Mouse (Mus musculus) liver, postnatal 0 days (tissue): Measurements from ENCODE around the gene Map7d3. TPM values are rescaled to one million over a fixed set of nuclear protein-coding genes. Genes with fewer than 3 reads are reported as not detected.

Experiments used
- ATAC-seq: fragments of 200-750 bp; cut with Nextera tagmentation; 2 replicates; pipeline ENCODE4 v1.8.0; 2017; ENCODE audit warnings: mild to moderate bottlenecking, moderate library complexity
- DNase-seq: peaks from one replicate; pipeline ENCODE4 v3.0.0-alpha.2; 2016
- H3K27ac ChIP-seq: fragments of 300-500 bp; sonication (generic); 2 replicates; pipeline ENCODE4 v1.5.1; 2014; ENCODE audit warnings: antibody characterized with exemption, moderate library complexity, mild to moderate bottlenecking, low read depth
- H3K27me3 ChIP-seq: fragments of 300-500 bp; sonication (generic); 2 replicates; pipeline ENCODE4 v1.6.1; 2014; ENCODE audit warnings: low read length, control low read depth, mixed read lengths; ENCODE audit not compliant: insufficient read depth
- H3K36me3 ChIP-seq: fragments of 300-500 bp; sonication (generic); replicated peaks from 2 replicates; pipeline ENCODE4 v1.6.1; 2014; ENCODE audit warnings: mild to moderate bottlenecking, control low read depth, low read length, moderate library complexity, mixed read lengths; ENCODE audit not compliant: insufficient read depth
- H3K4me1 ChIP-seq: fragments of 300-500 bp; sonication (generic); 2 replicates; pipeline ENCODE4 v1.6.1; 2014; ENCODE audit warnings: antibody characterized with exemption, mild to moderate bottlenecking, control low read depth; ENCODE audit not compliant: insufficient read depth
- H3K4me2 ChIP-seq: fragments of 300-500 bp; sonication (generic); 2 replicates; pipeline ENCODE4 v1.6.1; 2014; ENCODE audit warnings: low read depth, mild to moderate bottlenecking, low read length, moderate library complexity, mixed read lengths
- H3K4me3 ChIP-seq: fragments of 300-500 bp; sonication (generic); 2 replicates; pipeline ENCODE4 v1.5.1; 2014; ENCODE audit warnings: low read depth, low read length
- H3K9ac ChIP-seq: fragments of 300-500 bp; sonication (generic); replicated peaks from 2 replicates; pipeline ENCODE4 v1.6.1; 2014; ENCODE audit warnings: mild to moderate bottlenecking, moderate library complexity
- H3K9me3 ChIP-seq: fragments of 300-500 bp; sonication (generic); 2 replicates; pipeline ENCODE4 v1.6.1; 2016; ENCODE audit warnings: mild to moderate bottlenecking, control low read depth, low read length, mixed read lengths
- CTCF ChIP-seq: sonication (generic); IDR thresholded peaks from 2 replicates; pipeline ENCODE4 v1.5.1; 2016; ENCODE audit warnings: antibody characterized with exemption, low read depth
- EP300 ChIP-seq: IDR thresholded peaks from 2 replicates; pipeline ENCODE4 v1.6.1; 2016; ENCODE audit warnings: antibody characterized with exemption, low read depth, mild to moderate bottlenecking
- WGBS: fragments of 180-500 bp; shearing (Covaris S2); extraction: QIAGEN DNeasy Blood & Tissue Kit; methylation state at CpG from one replicate; pipeline ENCODE4 v1.1.7; 2014; ENCODE audit not compliant: insufficient replicate concordance; 5-methylcytosine and 5-hydroxymethylcytosine counted together
- polyA plus RNA-seq: library from polyadenylated mRNA; unstranded; fragments of >200 nt; fragmentation: Nextera tagmentation; extraction: Ambion mirVana; gene quantifications from 2 replicates; pipeline ENCODE4 v1.2.1, GENCODE M21; 2015

Map7d3 gene
- polyA plus RNA-seq, 1 experiment from 2014 or later, result 0.55 TPM

GRCm38 (mm10) chrX:56791268-56791667 lies 30.9 kb downstream of the Map7d3 start:
- H3K9ac ChIP-seq, result no peak overlapping the region
- H3K36me3 ChIP-seq, result no peaks in the 10 kb centered on the region
- TF ChIP-seq CTCF (peak; percentile 69), EP300 (no peak)
- no peak overlapping the region for H3K4me2 ChIP-seq
- peak; percentile 48; the same call in 1 of the 2 replicates for ATAC-seq
- H3K27me3 ChIP-seq, result no peaks in the 10 kb centered on the region
- peak; percentile 64 for DNase-seq
- H3K4me1 ChIP-seq, result no peaks in the 10 kb centered on the region
- WGBS, result 49% methylated on average over 15 of the region's 15 CpGs
- no peak overlapping the region for H3K27ac ChIP-seq
- no peaks in the 10 kb centered on the region for H3K9me3 ChIP-seq
- H3K4me3 ChIP-seq, result no peak overlapping the region

DNA sequence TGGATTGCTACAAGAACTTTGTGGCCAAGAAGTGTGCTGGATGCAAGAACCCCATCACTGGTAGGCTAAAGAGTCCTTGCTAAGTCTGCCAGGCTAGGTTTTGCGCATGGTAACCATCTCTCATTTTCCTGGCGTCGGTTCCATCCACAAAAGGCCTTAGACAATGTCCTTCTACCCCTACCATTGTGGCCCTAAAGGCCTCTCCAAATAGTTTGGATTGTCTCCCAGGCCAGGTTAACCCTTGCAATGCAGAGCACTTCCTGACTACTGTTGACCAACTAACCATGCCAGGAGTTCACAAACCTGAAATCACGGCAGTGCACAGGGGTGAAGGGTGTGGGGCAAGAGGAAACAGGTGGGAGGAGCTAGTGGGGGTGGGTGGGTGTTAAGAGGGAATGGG lies 31.5 kb downstream of the Map7d3 start:
- Histone ChIP-seq H3K27ac (no peak overlapping the region), H3K4me1 (no peaks in the 10 kb centered on the region), H3K4me2 (no peak overlapping the region), H3K36me3 (no peaks in the 10 kb centered on the region), H3K9me3 (no peaks in the 10 kb centered on the region), H3K4me3 (no peak overlapping the region), H3K9ac (no peak overlapping the region), H3K27me3 (no peaks in the 10 kb centered on the region)
- DNase-seq, result no peak
- 74% methylated on average over 4 of the region's 4 CpGs for WGBS
- TF ChIP-seq CTCF (no peak), EP300 (no peak)
- no peak for ATAC-seq

GRCm38 (mm10) chrX:56787486-56787885 lies 34.6 kb downstream of the Map7d3 start:
- TF ChIP-seq EP300, result no peak
- H3K27ac ChIP-seq, result no peak overlapping the region
- no peak overlapping the region for H3K9ac ChIP-seq
- no peak overlapping the region for H3K4me3 ChIP-seq
- ATAC-seq (no peak), DNase-seq (no peak)
- H3K36me3 ChIP-seq, result no peaks in the 10 kb centered on the region
- no peak overlapping the region for H3K4me2 ChIP-seq
- H3K27me3 ChIP-seq, result no peaks in the 10 kb centered on the region
- no peaks in the 10 kb centered on the region for H3K4me1 ChIP-seq
- H3K9me3 ChIP-seq, result no peaks in the 10 kb centered on the region
- 87% methylated on average over 3 of the region's 3 CpGs for WGBS

DNA sequence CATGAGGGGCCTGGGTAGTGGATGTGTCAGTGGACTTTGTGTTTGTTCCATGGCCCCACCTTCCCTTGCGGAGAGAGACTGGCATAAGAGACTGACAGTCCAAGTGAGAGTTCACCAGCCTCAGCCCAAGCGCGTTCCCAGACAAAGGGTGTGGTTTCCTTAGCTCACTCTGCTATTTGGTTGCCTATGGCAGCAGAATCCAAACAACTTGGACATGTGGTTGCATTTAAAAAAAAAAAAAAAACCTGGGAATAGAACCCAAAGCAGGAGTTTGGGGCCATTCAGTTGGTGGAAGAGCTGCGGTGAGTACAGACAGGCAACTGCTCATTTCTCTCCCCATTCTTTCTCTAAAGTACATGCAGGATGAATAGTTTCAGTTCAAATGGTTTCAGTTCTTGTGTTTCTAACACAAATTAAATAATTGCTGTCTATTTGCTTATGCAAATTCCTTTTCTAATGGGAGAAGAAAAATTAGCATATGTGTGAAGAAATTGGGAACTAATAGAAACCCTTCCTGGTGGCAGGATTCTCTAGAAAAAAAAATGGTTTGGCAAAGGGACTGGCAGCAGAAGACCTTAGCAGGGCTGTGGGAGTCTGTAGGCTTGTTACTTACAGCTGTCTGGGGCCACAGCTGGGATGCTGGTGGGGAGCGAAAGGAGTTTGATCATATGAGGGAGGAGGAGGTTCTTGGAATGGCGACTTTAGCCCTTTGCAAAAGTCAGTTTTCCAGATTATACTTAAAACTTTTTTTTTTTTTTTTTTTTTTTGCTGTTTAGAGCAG lies 35.7 kb downstream of the Map7d3 start:
- Histone ChIP-seq H3K9me3 (no peaks in the 10 kb centered on the region), H3K4me3 (no peak overlapping the region), H3K9ac (no peak overlapping the region), H3K27me3 (no peaks in the 10 kb centered on the region), H3K36me3 (no peaks in the 10 kb centered on the region), H3K4me1 (no peaks in the 10 kb centered on the region), H3K27ac (no peak overlapping the region), H3K4me2 (no peak overlapping the region)
- no peak for ATAC-seq
- 60% methylated on average over 6 of the region's 6 CpGs for WGBS
- DNase-seq, result no peak
- TF ChIP-seq EP300 (no peak), CTCF (no peak)

DNA sequence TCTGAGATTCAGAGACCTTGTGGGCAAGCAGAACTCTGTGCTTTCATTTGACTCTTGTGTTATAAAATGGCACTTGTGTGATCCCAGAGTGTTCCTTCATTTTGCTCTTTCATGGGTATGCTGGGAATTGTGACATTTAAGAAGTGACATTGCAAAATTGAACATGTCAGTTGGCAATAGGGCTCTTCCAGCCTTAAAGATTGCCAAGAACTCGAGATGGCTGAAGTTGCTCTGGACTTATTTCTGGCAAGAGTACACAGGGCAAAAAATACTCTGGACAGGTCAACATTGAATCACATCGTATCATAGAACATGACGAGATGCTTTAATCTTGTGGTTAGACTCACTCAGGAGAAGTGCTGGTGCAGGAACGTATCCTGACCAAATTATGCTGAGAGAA lies 48.8 kb downstream of the Map7d3 start:
- TF ChIP-seq CTCF, result no peak
- TF ChIP-seq EP300, result no peak
- Histone ChIP-seq H3K27me3 (no peaks in the 10 kb centered on the region), H3K9ac (no peak overlapping the region), H3K4me3 (no peak overlapping the region), H3K4me2 (no peak overlapping the region), H3K9me3 (no peaks in the 10 kb centered on the region), H3K27ac (no peak overlapping the region), H3K36me3 (no peaks in the 10 kb centered on the region), H3K4me1 (no peaks in the 10 kb centered on the region)
- ATAC-seq, result no peak
- DNase-seq, result no peak
- 81% methylated on average over 4 of the region's 4 CpGs for WGBS

DNA sequence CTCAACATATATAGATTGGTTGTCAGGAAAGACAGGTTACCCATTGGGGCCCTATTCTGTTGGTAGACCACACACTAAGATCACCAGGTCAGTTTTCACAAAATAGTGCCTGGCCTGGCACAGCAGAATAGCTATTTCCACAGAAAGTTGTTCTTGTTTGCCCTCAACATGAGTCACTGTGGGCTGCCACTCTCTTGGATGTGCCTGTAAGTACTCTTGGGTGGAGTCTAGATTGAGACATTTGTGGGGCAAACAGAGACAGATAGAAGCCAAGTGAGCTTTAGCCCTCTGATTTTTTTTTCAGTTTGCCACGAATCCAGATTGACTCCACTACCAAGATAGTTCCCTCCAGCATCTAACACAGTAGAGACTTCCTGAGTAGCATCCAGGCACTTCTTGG lies 50.4 kb downstream of the Map7d3 start:
- DNase-seq, result no peak
- no peak for ATAC-seq

DNA sequence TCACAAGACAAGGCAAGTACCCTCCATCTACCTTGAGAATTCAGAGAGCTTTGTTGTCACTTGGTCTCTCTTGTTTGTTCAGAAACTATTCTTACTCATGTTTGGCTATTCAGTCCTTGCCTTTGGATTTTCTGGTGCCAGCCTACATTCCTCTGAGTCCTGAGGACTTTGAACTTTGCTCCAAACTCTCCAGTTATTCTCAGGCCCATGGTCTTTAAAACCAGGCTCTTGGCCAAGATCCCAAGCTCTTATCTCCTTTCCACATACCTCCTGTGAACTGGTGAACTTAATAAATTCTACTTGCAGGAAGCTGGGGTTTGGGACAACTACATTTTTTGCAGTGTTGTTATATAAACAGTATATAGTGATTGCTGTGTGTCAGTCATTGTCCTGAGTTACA lies 52.3 kb downstream of the Map7d3 start:
- no peaks in the 10 kb centered on the region for H3K9me3 ChIP-seq

More for the DNA sequence above, 50.4 kb downstream of the Map7d3 start:
- Histone ChIP-seq H3K36me3 (no peaks in the 10 kb centered on the region), H3K4me1 (no peaks in the 10 kb centered on the region), H3K27ac (no peak overlapping the region), H3K9me3 (no peaks in the 10 kb centered on the region), H3K27me3 (no peaks in the 10 kb centered on the region), H3K9ac (no peak overlapping the region), H3K4me3 (no peak overlapping the region), H3K4me2 (no peak overlapping the region)
- WGBS, result 50% methylated on average over 1 of the region's 1 CpGs
- TF ChIP-seq CTCF (no peak), EP300 (no peak)

More for the DNA sequence above, 52.3 kb downstream of the Map7d3 start:
- Histone ChIP-seq H3K9ac (no peak overlapping the region), H3K27me3 (no peaks in the 10 kb centered on the region), H3K36me3 (no peaks in the 10 kb centered on the region), H3K4me2 (no peak overlapping the region), H3K27ac (no peak overlapping the region), H3K4me1 (no peaks in the 10 kb centered on the region), H3K4me3 (no peak overlapping the region)
- DNase-seq, result no peak
- peak; percentile 40; the same call in 1 of the 2 replicates for ATAC-seq
- TF ChIP-seq CTCF (no peak), EP300 (peak; percentile 50; the same call in 1 of the 2 replicates)
